Mouse (Mus musculus) small intestine, adult 2 months (tissue): Measurements from ENCODE around the gene Cdt1.

Experiments used
- CTCF ChIP-seq: fragments of 200-500 bp; IDR thresholded peaks from 2 replicates; pipeline ENCODE4 v1.5.1; 2012; ENCODE audit warnings: low read depth, mild to moderate bottlenecking, control low read depth, inconsistent platforms, low read length, moderate library complexity, mixed read lengths; ENCODE audit not compliant: insufficient replicate concordance, insufficient read length; ENCODE audit errors: extremely low read depth
- POLR2A ChIP-seq: fragments of 200-500 bp; IDR thresholded peaks from 2 replicates; pipeline ENCODE4 v1.6.1; 2012; ENCODE audit warnings: low read depth, mild to moderate bottlenecking, control low read depth, inconsistent platforms, low read length, moderate library complexity

DNA sequence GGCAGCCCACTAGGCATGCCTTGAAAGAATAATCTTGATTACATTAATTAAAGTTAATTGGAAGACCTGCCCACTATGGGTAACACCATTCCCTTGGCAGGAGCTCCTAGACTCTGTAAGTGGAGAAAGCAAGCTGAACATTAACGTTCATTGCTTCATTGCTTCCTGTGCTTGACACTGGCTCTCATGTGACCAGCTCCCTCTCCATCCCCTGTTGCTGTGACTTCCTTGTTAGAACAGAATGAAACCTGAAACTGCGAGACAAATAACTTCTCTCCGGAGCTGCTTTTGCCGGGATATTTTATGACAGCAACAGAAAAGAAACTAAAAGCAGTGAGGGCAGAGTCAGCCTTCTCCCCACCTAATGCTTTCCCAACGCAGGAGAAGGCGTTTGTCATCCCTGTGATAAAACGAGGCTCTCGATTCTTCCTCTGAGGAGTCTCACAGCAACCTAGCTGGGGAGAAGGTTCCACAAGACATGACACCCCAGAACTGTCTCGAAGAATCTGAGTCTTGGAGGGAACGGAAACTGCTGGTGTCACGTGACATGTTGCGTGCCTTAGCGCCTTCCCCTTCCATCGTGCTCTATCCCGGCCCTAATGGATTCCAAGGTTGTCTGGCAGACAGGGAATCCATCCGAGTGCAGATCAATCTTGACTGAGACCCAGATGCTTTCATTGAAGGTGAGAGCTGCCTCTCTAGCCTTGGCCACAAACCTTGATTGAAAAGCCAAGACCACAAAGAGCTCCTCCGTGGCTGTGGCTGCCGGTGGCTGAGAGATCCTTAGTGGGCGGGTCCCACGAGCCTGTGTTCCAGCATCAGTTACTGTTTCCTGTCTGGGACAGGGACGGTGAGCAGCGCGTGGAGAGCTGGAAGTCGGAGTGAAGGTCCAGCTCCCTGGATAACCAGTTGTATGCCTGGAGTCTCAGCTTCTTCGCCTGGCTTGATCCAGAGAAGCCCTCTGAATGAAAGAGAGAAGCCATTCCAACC is 3.2 kb upstream of the Cdt1 start:
- TF ChIP-seq POLR2A (no peak), CTCF (no peak)
